Mouse (Mus musculus) urinary bladder, postnatal 4 days (tissue): ENCODE measurements around the gene Inca1.
A peak's percentile ranks its signal among the peaks of the same experiment; 100 is the strongest.

Source experiments
- DNase-seq, 2 experiments: peaks; one replicate each; pipeline ENCODE4 v3.0.0; 2021 to 2022; ENCODE audit warnings: low spot score in 2 of 2

The Inca1 gene

GRCm38 (mm10) chr11:70669582-70670345 lies 30.2 kb downstream of the Inca1 start:
- DNase-seq, result peak; percentile 77

- peak; percentile 94 to 96 for DNase-seq
Observed at GRCm38 (mm10) chr11:70668771-70669505, 31.0 kb downstream of the Inca1 start, which contains the start of gene Spag7. TSS of gene Spag7 (minus strand) at chr11:70669416.

GRCm38 (mm10) chr11:70668335-70668770 lies 31.6 kb downstream of the Inca1 start:
- DNase-seq, result peak in 1 of 2 experiments; percentile 77

GRCm38 (mm10) chr11:70667271-70668150 lies 32.4 kb downstream of the Inca1 start:
- no peak for DNase-seq

- no peak for DNase-seq
Observed at GRCm38 (mm10) chr11:70666687-70667086, 33.3 kb downstream of the Inca1 start.

- DNase-seq, result no peak
Observed at GRCm38 (mm10) chr11:70664741-70665140, 35.2 kb downstream of the Inca1 start.

GRCm38 (mm10) chr11:70663957-70664356 lies 36.0 kb downstream of the Inca1 start:
- no peak for DNase-seq

- no peak for DNase-seq
Observed at GRCm38 (mm10) chr11:70663101-70663500, 36.9 kb downstream of the Inca1 start.

- DNase-seq, result no peak
Observed at GRCm38 (mm10) chr11:70660571-70660970, 39.4 kb downstream of the Inca1 start.

GRCm38 (mm10) chr11:70658942-70659341 lies 41.0 kb downstream of the Inca1 start:
- no peak for DNase-seq

- DNase-seq, result no peak
Observed at GRCm38 (mm10) chr11:70658521-70658920, 41.4 kb downstream of the Inca1 start.

- DNase-seq, result no peak
Observed at GRCm38 (mm10) chr11:70657991-70658390, 42.0 kb downstream of the Inca1 start.

- DNase-seq, result peak in 1 of 2 experiments; percentile 16
Observed at GRCm38 (mm10) chr11:70657573-70657972, 42.4 kb downstream of the Inca1 start.

GRCm38 (mm10) chr11:70656964-70657363 lies 43.0 kb downstream of the Inca1 start, which contains the start of gene Eno3:
TSS of gene Eno3 (plus strand) at chr11:70657202.
- DNase-seq, result peak in 1 of 2 experiments; percentile 18

- peak in 1 of 2 experiments; percentile 64 for DNase-seq
Observed at GRCm38 (mm10) chr11:70656456-70656927, 43.5 kb downstream of the Inca1 start.

- peak; percentile 75 to 78 for DNase-seq
Observed at GRCm38 (mm10) chr11:70655571-70656455, 44.1 kb downstream of the Inca1 start.

- peak; percentile 81 to 85 for DNase-seq
Observed at GRCm38 (mm10) chr11:70654923-70655570, 44.9 kb downstream of the Inca1 start.

GRCm38 (mm10) chr11:70654198-70654922 lies 45.6 kb downstream of the Inca1 start, which contains the start of gene Pfn1:
TSS of gene Pfn1 (minus strand) at chr11:70654644.
- peak; percentile 71 to 80 for DNase-seq
